Mouse (Mus musculus): ENCODE measurements around the gene Nell2. TPM values are rescaled to one million over a fixed set of nuclear protein-coding genes. Genes with fewer than 3 reads are reported as not detected.
"Not testable (repeated sequence)": the region's sequence is repeated elsewhere in the genome, so short reads cannot be mapped to it uniquely, and the experiment has no call there.

Gene Nell2
- polyA plus RNA-seq, 1 experiment from 2014 or later: 14.3 TPM

DNA sequence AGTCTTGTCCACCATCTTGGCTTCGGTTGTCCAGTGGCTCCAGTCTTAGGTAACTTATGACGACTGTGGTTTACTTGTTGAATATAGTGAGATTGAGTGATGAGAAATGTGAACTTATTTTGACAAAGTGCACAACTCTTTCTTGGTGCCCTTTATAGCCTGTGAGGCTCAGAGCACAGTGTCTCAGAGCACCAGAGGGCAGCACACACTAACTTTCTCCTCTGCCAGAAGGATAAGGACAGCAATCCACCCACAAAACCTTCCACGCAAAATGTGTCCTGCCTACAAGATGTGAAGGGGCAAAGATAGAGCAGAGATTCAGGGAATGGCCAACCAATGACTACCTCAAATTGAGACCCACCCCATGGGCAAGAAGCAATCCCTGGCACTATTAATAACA, 256.2 kb downstream of the Nell2 start:
- Histone ChIP-seq H3K27ac (no peak overlapping the region), H3K4me3 (replicated peaks) (no peak overlapping the region), H3K4me1 (no peaks in the 10 kb centered on the region), H3K36me3 (no peaks in the 10 kb centered on the region), H3K27me3 (replicated peaks) (no peaks in the 10 kb centered on the region), H3K9me3 (no peaks in the 10 kb centered on the region), H3K9ac (no peak overlapping the region), H3K4me2 (no peak overlapping the region)
- no peak for ATAC-seq (ENCODE audit: insufficient read depth, low FRiP score, low read depth)
- 91% methylated on average over 3 of the region's 3 CpGs for WGBS

DNA sequence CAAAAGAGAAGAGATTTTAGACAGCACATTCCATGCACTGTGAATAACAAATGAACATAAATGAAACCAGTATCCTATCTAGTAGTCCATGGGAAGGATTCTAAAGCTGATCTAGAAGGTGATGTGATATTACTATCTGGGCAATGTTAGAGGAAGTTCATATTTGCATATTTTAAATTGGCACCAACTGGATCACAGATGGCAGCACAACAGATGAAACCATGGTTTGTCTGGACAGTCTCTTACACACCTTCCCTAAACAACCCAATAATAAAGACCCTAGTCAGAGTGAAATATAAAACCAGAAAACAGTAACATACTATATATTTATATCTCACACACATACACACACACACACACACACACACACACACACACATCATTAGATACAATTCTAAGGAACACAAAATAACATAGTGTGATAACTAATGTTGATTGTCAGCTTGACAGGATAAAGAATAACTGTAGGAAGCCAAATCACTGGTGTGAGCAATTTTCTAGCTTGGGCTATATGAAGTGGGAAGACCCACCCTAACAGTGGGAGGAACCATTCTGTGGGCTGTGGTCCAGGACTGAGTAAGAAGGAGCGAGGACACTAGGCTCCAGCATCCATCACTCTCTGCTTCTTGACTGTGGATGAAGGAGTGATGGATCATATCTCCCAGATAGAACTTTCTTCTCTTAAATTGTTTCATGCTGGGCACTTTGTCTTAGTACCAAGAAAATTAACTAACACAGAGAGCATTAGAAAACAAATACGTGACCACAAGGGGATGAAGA, 268.5 kb downstream of the Nell2 start:
- Histone ChIP-seq H3K4me3 (replicated peaks) (no peak overlapping the region), H3K4me1 (no peaks in the 10 kb centered on the region), H3K9ac (no peak overlapping the region), H3K36me3 (no peaks in the 10 kb centered on the region), H3K9me3 (no peaks in the 10 kb centered on the region), H3K27me3 (replicated peaks) (no peaks in the 10 kb centered on the region), H3K27ac (no peak overlapping the region), H3K4me2 (no peak overlapping the region)
- ATAC-seq (ENCODE audit: insufficient read depth, low FRiP score, low read depth): no peak
- 81% methylated on average over 2 of the region's 2 CpGs for WGBS

DNA sequence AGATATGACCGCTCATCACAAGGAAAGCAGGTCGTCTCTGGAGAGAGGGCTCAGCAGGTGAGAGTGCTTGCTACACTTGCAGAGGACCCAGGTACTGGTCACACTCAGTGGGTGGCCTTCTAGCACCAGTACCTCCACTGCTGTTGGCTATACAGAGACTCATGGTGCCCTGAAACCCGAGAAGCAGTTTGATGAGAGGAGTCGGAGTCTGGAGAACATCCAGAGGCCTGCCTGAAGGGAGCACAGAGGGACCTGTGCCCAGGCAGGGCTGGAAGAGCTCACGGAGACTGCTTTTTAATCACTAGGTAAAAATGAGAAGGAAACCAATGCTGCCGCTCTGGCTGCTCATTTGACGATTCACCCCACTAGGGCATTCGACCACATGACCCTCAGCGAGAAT, 271.2 kb downstream of the Nell2 start:
- WGBS: 59% methylated on average over 9 of the region's 9 CpGs
- no peak for ATAC-seq (ENCODE audit: insufficient read depth, low FRiP score, low read depth)

DNA sequence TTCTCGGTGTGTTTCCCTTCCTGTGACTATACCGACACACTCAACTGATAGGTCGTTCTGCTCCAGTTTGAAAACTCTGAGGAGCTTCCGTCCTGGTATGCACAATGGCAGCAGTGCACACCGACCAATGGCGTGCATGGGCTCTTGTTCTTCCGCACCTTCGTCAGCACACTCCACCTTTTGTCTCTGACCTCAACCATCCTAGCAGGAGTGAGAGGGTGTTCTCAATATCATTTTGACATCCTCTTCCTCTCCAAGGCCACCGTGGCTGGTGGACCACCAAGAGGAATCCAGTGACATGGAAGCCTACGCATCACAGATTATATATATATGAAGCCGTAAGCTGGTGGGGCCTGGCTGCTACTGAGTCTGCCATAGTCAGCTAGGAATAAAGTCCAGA, 282.8 kb downstream of the Nell2 start:
- Histone ChIP-seq H3K36me3 (no peaks in the 10 kb centered on the region), H3K4me1 (no peaks in the 10 kb centered on the region), H3K9ac (no peak overlapping the region), H3K27ac (no peak overlapping the region), H3K27me3 (replicated peaks) (no peaks in the 10 kb centered on the region), H3K4me3 (replicated peaks) (no peak overlapping the region), H3K9me3 (no peaks in the 10 kb centered on the region), H3K4me2 (no peak overlapping the region)
- WGBS: 90% methylated on average over 11 of the region's 11 CpGs
- no peak for ATAC-seq (ENCODE audit: insufficient read depth, low FRiP score, low read depth)

More for the DNA sequence above, 271.2 kb downstream of the Nell2 start:
- Histone ChIP-seq H3K4me2 (no peak overlapping the region), H3K27me3 (replicated peaks) (no peaks in the 10 kb centered on the region), H3K9me3 (no peaks in the 10 kb centered on the region), H3K36me3 (no peaks in the 10 kb centered on the region), H3K9ac (no peak overlapping the region), H3K27ac (no peak overlapping the region), H3K4me3 (replicated peaks) (no peak overlapping the region), H3K4me1 (no peaks in the 10 kb centered on the region)

DNA sequence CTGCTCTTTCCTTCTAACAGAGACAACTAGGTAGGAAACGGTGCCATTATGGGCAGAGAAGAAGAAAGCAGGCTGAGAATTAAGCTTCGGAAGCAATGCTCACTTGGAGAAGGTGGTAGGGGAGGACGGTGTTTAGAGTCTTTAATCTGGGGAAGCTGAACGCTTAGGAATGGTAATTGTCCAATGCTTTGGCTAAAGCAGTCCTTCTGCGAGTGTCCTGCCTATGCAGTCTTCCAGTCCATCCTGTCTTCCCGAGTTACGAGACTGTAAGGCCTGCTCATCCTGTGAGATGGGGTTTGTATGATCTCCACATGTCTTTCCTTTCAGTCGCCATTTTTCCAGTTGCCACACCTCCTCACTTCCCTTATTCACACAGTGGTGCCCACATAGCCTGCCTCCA, 284.5 kb downstream of the Nell2 start:
- Histone ChIP-seq H3K4me3 (replicated peaks) (no peak overlapping the region), H3K9me3 (no peaks in the 10 kb centered on the region), H3K36me3 (no peaks in the 10 kb centered on the region), H3K4me2 (no peak overlapping the region), H3K9ac (no peak overlapping the region), H3K27me3 (replicated peaks) (no peaks in the 10 kb centered on the region), H3K4me1 (no peaks in the 10 kb centered on the region), H3K27ac (no peak overlapping the region)
- no peak for ATAC-seq (ENCODE audit: insufficient read depth, low FRiP score, low read depth)
- WGBS: 76% methylated on average over 8 of the region's 8 CpGs

DNA sequence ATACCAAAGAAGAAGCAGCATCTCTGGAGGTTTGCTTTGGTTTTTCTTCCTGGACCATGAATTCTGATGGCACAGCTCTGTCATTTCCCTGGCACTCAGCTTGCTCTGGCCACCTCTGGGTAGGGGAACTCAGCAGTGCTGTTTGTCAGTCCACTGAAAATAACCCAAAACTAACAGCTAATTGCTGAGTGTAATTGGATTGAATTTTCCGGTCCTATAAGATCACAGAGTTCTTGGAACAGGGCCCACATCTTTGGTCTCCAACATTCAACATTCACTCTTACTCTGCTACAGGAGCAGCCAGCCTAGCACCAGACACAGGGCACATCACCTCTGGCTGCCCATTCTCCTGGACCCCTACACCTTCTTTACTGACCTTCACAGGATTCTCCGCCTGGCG, 287.2 kb downstream of the Nell2 start:
- Histone ChIP-seq H3K4me1 (no peaks in the 10 kb centered on the region), H3K9ac (no peak overlapping the region), H3K27ac (no peak overlapping the region), H3K4me3 (replicated peaks) (no peak overlapping the region), H3K36me3 (no peaks in the 10 kb centered on the region), H3K9me3 (no peaks in the 10 kb centered on the region), H3K27me3 (replicated peaks) (no peaks in the 10 kb centered on the region), H3K4me2 (no peak overlapping the region)
- 89% methylated on average over 3 of the region's 3 CpGs for WGBS
- ATAC-seq (ENCODE audit: insufficient read depth, low FRiP score, low read depth): no peak

DNA sequence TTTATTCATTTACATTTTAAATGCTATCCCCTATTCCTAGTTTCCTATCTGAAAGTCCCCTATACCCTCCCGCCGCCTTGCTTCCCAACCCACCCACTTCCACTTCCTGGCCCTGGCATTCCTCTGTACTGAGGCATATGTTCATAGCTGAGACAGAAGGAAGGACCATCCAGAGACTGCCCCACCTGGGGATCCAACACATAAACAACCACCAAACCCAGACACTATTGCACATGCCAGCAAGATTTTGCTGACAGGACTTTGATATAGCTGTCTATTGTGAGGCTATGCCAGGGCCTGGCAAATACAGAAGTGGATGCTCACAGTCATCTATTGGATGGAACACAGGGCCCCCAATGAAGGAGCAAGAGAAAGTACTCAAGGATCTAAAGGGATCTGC, 291.3 kb downstream of the Nell2 start:
- not testable (repeated sequence) for H3K4me1 ChIP-seq; H3K4me2 ChIP-seq; H3K27me3 ChIP-seq (replicated peaks); H3K36me3 ChIP-seq; H3K4me3 ChIP-seq (replicated peaks); H3K9me3 ChIP-seq; H3K9ac ChIP-seq; H3K27ac ChIP-seq; ATAC-seq (ENCODE audit: insufficient read depth, low FRiP score, low read depth)
- 100% methylated on average over 2 of the region's 2 CpGs for WGBS

DNA sequence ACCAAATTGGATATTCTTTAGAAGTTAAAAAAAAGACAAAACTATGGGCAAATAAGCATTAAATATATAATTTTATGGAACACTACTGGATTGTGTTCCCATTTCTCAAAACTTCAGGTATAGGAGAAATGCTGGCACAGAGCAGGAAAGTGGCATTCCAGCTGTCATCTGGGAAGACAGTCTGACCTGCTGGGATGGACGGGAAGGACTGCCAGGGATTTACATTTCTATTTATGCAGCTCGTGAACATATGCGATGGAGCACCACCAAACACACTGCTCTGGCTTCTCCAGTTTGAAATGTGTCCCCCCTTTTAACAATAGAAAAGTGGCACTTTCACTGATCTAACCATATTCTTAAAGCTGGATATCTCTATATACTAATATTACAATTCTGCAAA, 291.9 kb downstream of the Nell2 start:
- Histone ChIP-seq H3K27me3 (replicated peaks) (no peaks in the 10 kb centered on the region), H3K27ac (no peak overlapping the region), H3K36me3 (no peaks in the 10 kb centered on the region), H3K9me3 (no peaks in the 10 kb centered on the region), H3K4me2 (no peak overlapping the region), H3K9ac (no peak overlapping the region), H3K4me1 (no peaks in the 10 kb centered on the region), H3K4me3 (replicated peaks) (no peak overlapping the region)
- ATAC-seq (ENCODE audit: insufficient read depth, low FRiP score, low read depth): no peak
- 81% methylated on average over 3 of the region's 3 CpGs for WGBS

DNA sequence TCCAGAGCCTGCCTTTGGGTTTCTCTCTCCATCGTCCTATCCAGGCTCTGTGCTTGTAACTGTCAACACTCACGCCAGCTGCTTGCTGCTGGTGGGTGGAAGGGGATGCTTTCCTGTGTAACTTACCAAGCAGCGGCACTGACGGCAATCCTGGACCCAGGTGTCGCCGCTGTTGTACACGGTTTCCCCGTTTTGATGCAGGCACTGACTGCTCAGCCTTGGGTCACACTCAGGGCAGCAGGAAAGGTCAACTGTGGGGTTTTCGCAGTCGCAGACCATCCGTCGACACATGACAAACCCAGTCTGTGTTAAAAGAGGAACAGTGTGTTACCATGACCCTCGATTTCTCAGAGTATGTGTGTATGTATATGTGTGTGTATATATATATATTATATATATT, 297.2 kb downstream of the Nell2 start:
- Histone ChIP-seq H3K4me3 (replicated peaks) (no peak overlapping the region), H3K27ac (no peak overlapping the region), H3K9ac (no peak overlapping the region), H3K27me3 (replicated peaks) (no peaks in the 10 kb centered on the region), H3K4me1 (no peaks in the 10 kb centered on the region), H3K36me3 (no peaks in the 10 kb centered on the region), H3K9me3 (no peaks in the 10 kb centered on the region), H3K4me2 (no peak overlapping the region)
- WGBS: 75% methylated on average over 13 of the region's 13 CpGs
- no peak for ATAC-seq (ENCODE audit: insufficient read depth, low FRiP score, low read depth)

DNA sequence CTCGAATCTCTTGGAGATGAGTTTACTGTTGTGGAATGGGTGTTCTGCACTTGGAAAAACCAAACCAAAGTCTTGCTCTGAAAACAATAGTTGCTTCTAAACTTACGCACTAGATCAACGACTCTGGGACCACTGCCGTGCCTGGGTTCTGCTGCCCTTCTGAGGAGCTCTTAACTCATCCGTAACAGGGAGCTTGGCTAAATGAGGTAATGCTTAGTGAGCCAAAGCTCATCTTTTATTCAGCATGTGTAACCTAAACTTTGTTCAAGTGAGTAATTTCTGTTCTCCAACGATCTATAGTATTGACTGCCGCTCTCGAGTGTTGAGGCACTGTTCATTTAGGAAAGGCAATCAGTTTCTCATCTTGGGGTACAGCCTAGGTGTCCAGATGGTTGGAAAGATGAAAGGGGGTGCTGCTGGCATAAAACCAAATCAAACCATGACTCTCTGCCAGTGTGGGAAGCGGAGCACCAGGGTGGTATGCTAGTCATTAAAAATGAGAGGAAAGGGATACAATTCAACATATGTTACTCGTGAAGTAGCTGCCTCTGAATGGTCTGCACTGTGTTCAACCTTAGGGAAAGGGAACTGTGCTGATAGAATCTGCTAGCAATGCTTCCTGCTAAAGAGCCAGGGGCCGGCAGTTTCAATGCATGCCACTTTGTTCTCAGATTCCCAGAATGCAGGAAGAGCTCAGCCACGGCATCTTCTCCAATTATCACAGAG, 311.6 kb downstream of the Nell2 start:
- Histone ChIP-seq H3K27me3 (replicated peaks) (no peaks in the 10 kb centered on the region), H3K9ac (no peak overlapping the region), H3K9me3 (no peaks in the 10 kb centered on the region), H3K4me2 (no peak overlapping the region), H3K4me1 (no peaks in the 10 kb centered on the region), H3K27ac (no peak overlapping the region), H3K4me3 (replicated peaks) (no peak overlapping the region), H3K36me3 (no peaks in the 10 kb centered on the region)
- ATAC-seq (ENCODE audit: insufficient read depth, low FRiP score, low read depth): no peak
- 79% methylated on average over 12 of the region's 12 CpGs for WGBS

DNA sequence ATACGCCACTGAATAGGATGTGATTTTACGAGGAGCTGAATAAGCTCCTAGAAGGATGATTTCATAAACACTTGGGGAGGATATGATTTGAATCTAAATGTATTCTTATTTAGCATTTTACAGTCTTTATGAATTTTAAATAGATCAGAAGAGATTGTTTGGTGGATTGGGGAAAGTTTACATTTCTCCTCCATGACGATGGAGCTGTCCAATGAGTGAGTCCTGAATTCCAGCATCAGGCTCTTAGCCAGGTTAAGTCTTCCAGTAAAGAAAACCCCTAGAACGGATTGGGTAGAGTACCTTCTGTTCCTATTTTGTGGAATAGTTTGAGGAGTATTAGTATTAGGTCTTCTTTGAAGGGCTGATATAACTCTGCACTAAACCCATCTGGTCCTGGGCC, 317.8 kb downstream of the Nell2 start:
- no peak overlapping the region for H3K4me3 ChIP-seq (replicated peaks)
- no peaks in the 10 kb centered on the region for H3K36me3 ChIP-seq
- H3K9me3 ChIP-seq: no peaks in the 10 kb centered on the region
- no peaks in the 10 kb centered on the region for H3K4me1 ChIP-seq
- H3K4me2 ChIP-seq: no peak overlapping the region
- 76% methylated on average over 4 of the region's 4 CpGs for WGBS
- no peaks in the 10 kb centered on the region for H3K27me3 ChIP-seq (replicated peaks)
- no peak for ATAC-seq (ENCODE audit: insufficient read depth, low FRiP score, low read depth)
- no peak overlapping the region for H3K27ac ChIP-seq
- no peak overlapping the region for H3K9ac ChIP-seq

DNA sequence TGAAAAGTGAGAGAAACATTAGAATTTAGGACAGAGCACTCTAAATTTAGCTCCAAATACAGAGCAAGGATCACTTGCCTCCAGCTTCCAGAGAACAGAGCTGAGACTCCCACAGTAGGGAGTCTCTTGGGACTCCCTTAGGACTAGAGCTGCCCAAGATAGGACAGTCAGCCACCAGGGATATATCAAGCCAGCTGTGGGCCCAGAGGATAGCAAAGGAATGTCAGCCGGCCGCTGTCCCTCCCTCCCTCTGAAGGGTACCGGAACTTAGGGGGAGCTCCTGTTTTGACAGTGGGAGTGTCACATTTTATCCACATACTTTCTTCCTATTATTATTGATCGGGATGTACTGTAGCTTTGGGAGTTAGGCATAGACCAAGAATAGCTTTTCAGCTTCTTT, 319.2 kb downstream of the Nell2 start:
- H3K9me3 ChIP-seq: no peaks in the 10 kb centered on the region
- WGBS: 63% methylated on average over 4 of the region's 4 CpGs
- H3K4me3 ChIP-seq (replicated peaks): no peak overlapping the region
- H3K4me2 ChIP-seq: no peak overlapping the region
- no peaks in the 10 kb centered on the region for H3K27me3 ChIP-seq (replicated peaks)
- H3K36me3 ChIP-seq: no peaks in the 10 kb centered on the region
- no peaks in the 10 kb centered on the region for H3K4me1 ChIP-seq
- ATAC-seq (ENCODE audit: insufficient read depth, low FRiP score, low read depth): no peak
- H3K27ac ChIP-seq: no peak overlapping the region
- no peak overlapping the region for H3K9ac ChIP-seq

Data from stomach, embryonic 15.5 days (tissue).